Mouse (Mus musculus) frontal cortex, adult (tissue): ENCODE measurements around the gene Sh2d6.

Experiments used
- ATAC-seq: cut with Nextera tagmentation; 2 replicates; pipeline ENCODE4 v1.9.2; 2017; ENCODE audit warnings: mild to moderate bottlenecking, moderate library complexity, mixed read lengths; ENCODE audit not compliant: low TSS enrichment

The Sh2d6 gene

GRCm38 (mm10) chr6:72521607-72522006 is at the start of gene Sh2d6:
Sh2d6 (minus strand) TSS chr6:72521707.
- no peak for ATAC-seq

- ATAC-seq = peak; percentile 22; the same call in 1 of the 2 replicates
Measured at GRCm38 (mm10) chr6:72570644-72571397, 49.3 kb upstream of the Sh2d6 start.

- ATAC-seq = no peak
Measured at GRCm38 (mm10) chr6:72568736-72569135, 47.2 kb upstream of the Sh2d6 start.

GRCm38 (mm10) chr6:72567508-72567907 is 46.0 kb upstream of the Sh2d6 start:
- ATAC-seq = no peak

- peak; percentile 89 for ATAC-seq
Measured at GRCm38 (mm10) chr6:72566044-72566443, 44.5 kb upstream of the Sh2d6 start.

GRCm38 (mm10) chr6:72565506-72565905 is 44.0 kb upstream of the Sh2d6 start:
- no peak for ATAC-seq

- ATAC-seq = no peak
Measured at GRCm38 (mm10) chr6:72562894-72563293, 41.4 kb upstream of the Sh2d6 start.

- ATAC-seq = no peak
Measured at GRCm38 (mm10) chr6:72562486-72562885, 41.0 kb upstream of the Sh2d6 start.

GRCm38 (mm10) chr6:72560801-72561200 is 39.3 kb upstream of the Sh2d6 start:
- no peak for ATAC-seq

- 0 out of 2 replicates have a peak, but pooled peaks have one; percentile 5 for ATAC-seq
Measured at GRCm38 (mm10) chr6:72553079-72553412, 31.5 kb upstream of the Sh2d6 start.

GRCm38 (mm10) chr6:72552171-72553078 is 30.9 kb upstream of the Sh2d6 start:
- ATAC-seq = peak; percentile 92

- ATAC-seq = no peak
Measured at GRCm38 (mm10) chr6:72550503-72551100, 29.1 kb upstream of the Sh2d6 start.

- no peak for ATAC-seq
Measured at GRCm38 (mm10) chr6:72550025-72550424, 28.5 kb upstream of the Sh2d6 start.

- ATAC-seq = no peak
Measured at GRCm38 (mm10) chr6:72549041-72549580, 27.6 kb upstream of the Sh2d6 start.

- ATAC-seq = no peak
Measured at GRCm38 (mm10) chr6:72547862-72548261, 26.4 kb upstream of the Sh2d6 start.

- ATAC-seq = no peak
Measured at GRCm38 (mm10) chr6:72547121-72547520, 25.6 kb upstream of the Sh2d6 start.

- no peak for ATAC-seq
Measured at GRCm38 (mm10) chr6:72545377-72545776, 23.9 kb upstream of the Sh2d6 start.

GRCm38 (mm10) chr6:72544283-72544987 is 22.9 kb upstream of the Sh2d6 start, which contains the start of gene Capg:
Capg (plus strand) TSS chr6:72544391.
- ATAC-seq = no peak

GRCm38 (mm10) chr6:72543265-72543850 is 21.9 kb upstream of the Sh2d6 start:
- ATAC-seq = no peak

GRCm38 (mm10) chr6:72538562-72539031 is 17.1 kb upstream of the Sh2d6 start:
- ATAC-seq = peak; percentile 94

GRCm38 (mm10) chr6:72537998-72538500 is 16.5 kb upstream of the Sh2d6 start:
- ATAC-seq = peak; percentile 4; the same call in 1 of the 2 replicates
